Mouse (Mus musculus) gastrocnemius, postnatal 4 days (tissue): Measurements from ENCODE around the gene Aldh1l1. TPM values are rescaled to one million over a fixed set of nuclear protein-coding genes. Genes with fewer than 3 reads are reported as not detected.

Experiments used
- DNase-seq, 2 experiments: peaks; one replicate each; pipeline ENCODE4 v3.0.0; 2021 to 2022; ENCODE audit warnings: low spot score in 2 of 2, mixed read lengths in 2 of 2
- total RNA-seq, 2 experiments: library from RNA; stranded (reverse); gene quantifications; 2 replicates each; pipeline ENCODE4 v1.2.3; 2021

The Aldh1l1 gene
- total RNA-seq, 2 experiments from 2014 or later, result 2.2 to 2.9 TPM

DNA sequence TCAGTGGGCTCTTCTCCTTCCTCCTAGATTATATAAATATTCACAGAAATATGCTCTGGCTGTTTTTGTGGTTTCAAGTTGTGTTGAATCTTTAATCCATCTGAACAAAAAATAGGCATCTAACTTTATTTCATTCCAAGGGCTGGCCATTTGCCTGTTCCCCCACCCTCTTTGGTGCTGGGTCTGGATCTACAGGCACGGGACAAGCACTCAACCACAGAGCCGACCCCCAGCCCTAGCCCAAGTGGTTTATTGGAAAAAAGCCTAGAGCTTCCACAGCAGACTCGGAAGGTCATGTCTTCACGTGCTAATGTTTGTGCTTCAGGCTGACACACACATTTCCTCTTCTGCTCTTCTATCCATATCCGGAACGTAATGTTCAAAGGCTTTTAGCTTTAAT, 19.7 kb downstream of the Aldh1l1 start:
- no peak for DNase-seq

DNA sequence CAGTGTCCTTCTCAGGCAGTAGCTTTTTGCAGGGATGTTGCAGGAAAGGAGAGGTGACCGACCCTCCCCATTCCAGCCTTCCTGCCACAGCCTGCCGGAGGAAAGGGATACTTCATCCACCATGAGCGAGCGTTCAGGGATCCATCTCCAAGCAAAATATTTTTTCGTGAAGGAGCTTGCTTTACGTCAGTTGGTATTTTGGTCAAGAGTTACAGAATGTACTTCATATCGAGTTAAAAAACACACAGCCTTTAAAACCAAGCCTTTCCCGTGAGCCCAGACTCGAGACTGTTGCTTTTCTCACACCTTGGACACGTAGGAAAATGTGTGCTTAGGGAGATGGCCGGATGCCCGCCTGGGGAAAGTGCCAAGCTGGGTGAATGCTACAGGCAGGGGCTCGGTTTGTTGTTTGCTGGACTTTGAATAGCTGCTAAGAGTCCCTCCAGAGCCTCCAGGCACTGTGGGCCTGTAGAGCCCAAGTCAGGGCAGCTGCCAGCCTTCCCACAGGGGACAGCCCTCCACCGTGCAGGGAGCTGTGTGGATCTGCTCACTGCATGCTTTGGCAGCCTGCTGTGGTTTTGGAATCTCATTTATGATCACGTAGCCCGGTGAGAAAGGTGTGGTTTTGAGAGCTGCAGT, 20.6 kb downstream of the Aldh1l1 start:
- peak; percentile 51 to 74 for DNase-seq

DNA sequence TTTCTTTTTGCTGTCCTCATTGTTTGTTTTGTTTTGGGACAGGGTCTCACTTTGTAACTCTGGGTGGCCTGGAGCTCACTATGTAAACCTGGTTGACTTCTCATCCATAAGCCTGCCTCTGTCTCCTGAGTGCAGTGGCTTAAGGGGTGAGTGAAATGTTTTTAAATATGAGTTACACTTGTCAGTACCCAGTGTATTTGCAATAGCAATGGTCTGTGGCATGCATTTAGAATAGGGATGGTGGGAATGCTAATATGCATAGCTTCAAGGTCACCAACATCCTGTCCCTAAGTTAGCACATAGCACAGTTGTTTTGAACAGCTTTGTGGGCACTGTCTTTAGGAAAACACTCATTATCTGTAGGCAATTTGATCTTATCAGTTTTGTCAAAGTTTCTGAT, 21.2 kb downstream of the Aldh1l1 start:
- DNase-seq, result no peak

DNA sequence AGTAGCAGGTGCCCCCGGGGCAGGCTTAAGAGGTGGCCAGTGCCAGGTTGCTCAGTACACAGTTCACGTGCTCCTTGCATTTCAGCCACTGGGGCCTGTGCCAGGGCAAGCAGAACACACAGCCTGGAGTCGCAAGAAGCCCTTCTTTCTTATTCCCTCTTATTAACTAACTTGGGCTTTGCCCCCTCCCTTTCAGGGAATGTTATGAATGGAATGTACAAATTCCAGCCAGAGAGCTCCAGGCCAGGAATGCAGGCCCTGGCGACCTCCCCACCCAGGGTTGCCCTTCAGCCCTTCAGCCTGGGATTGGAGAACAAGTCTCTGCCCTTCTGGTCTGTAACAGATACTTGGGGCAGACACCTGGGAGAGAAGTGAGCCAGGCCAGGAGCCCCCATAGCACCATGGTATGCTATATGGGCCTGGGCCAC, 22.0 kb downstream of the Aldh1l1 start:
- peak in 1 of 2 experiments; percentile 34 for DNase-seq

DNA sequence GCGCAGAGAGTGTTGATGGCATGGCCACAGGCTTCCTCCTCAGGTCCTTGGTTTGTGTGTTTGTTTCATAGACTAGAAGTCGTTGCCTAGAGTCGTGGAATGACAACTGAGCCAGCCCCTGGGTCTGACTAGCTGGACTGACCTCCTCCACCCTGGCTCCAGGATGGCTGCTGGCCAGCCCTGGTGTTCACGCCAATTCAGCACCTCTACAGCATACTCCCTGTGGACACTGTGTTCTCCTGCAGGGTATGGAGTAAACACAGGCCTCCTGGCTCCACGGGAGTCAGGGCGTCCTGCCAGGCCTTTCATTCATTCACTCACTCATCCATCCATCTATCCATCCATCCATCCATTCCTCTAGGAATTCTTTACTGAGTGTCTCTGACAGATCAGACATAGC, 22.9 kb downstream of the Aldh1l1 start:
- DNase-seq, result peak in 1 of 2 experiments; percentile 35

DNA sequence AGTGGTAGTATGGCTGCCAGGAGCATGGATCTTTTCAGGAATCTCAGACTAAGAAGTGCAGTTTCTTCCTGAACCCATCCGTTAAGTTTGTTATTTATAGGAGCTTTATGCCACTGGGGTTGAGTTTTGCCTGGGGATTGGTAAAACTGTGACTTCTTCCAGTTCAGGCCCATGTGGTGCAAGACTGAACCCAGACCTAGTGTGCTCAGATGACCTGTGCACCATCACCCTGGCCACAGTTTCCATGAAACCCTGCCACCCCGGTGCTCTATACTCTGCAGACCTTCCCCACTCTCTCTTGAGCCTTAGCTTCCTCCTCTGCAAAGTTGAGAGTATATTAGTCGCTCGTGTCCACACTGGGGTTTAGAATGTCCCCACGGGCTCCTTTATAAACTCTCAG, 26.2 kb downstream of the Aldh1l1 start:
- DNase-seq, result no peak

DNA sequence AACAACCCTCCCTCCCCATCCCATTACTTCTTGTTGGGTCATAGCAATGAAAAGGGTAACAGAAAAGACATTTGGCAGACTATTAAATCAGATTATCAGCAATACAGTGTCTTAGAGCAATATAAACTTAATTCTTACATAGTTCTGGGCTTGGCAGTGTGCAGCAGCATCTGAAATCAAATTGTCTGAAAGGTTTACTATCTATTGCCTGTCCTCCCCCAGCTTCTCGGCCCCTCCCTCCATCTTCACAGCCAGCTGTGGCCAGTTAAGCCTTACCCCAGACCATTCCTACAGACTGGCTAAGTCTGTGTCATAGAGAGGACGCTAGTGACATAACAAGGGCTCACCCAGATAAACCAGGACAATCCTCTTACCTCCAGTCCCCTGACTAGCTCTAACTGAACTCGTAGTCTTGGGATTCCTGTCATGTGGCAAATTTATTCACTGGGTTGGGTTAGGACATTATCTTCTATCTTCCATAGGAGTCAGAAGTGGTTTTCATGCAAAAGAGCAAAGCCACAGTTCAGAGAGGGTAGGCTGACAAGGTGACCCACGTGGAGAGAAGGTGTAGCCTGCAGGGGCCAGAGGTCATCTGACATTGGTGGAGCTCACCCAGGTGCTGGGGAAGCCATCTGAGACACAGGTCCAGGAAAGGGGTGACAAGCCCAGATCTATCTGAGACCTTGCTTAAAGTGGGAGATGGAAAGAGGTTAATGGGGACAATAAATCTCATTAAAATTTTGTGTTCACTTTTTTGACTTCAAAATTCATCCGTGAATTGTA, 27.0 kb downstream of the Aldh1l1 start:
- DNase-seq, result no peak

DNA sequence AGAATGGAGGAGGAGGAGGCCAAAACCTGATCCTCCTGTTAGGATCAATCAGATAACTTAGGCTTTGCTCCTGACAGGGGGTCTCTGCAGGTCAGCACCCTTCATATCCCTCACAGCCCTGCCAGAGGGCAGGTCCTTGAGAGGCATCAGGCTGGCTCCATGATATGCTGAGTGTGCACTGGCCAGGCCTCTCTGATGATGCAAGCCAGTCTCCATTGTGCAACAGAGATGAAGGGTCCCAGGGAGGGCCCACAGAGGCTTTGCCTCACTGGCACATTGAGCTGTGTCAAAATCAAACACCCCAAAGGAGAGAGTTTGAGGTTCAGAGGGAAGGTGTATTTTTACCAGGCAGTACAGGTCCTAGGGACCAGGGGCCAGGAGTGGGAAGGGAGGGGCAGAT, 28.1 kb downstream of the Aldh1l1 start:
- DNase-seq, result no peak

DNA sequence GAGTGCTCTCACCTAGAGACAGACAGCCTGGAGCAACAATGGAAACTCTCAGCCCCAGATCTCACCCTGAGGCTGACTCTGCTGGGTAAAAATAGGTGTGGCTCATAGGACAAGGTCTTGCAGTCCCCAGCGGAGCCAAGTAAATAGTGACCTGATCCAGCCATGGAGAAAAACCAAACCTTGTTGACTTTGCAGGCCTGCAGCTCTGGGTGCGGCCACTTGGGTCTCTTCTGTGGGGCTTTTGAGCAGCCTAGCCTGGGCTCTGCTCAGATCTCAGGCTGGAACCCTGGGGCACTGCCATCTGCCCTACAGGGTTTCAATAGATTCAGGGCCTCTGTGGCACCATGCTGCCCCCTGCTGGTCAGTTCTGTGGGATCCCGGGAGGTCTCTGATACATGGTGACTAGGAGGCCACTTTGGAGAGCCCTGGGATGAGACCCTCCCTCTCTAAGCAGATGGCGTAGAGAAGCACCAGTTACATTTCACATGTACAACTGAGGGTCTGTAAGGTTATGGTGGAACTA, 28.7 kb downstream of the Aldh1l1 start:
- DNase-seq, result peak; percentile 80 to 84

DNA sequence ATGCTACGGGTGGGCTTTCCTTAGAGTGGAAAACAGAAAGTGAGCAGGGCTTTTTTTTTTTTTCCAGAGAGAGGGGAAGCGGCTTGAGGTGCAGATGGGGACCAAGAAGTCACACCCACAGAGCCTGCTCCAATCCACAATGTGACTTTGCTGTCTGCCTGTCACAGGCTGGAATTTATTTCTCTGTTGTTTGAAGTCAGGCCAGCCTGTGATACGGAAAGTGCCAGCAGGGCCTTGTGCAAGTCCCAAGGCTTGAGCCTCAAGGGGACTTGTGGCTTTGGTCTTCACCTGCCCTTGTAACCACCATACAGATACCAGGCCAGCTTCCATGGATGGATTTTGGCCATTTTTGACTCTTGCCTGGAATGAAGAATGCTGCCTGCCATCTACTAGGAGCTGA, 32.7 kb downstream of the Aldh1l1 start:
- DNase-seq, result no peak

DNA sequence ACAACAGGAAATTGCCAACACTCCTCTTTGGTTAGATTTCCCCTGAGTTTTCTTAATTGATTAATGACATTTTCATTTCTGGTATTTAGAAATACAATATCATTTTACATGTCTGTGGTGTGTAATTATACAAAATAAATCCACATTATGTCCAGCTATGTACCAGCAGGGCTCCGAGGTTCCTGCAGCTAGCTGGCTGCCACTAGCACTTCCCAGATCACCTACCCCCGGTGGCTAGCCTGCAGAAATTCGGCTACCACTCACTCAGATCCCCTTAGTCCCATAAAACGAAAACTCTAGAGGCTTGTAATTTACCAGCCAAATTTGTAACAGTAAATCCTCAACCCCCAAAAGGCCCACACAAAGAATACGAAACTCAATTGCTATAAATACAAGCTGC, 33.1 kb downstream of the Aldh1l1 start:
- no peak for DNase-seq

DNA sequence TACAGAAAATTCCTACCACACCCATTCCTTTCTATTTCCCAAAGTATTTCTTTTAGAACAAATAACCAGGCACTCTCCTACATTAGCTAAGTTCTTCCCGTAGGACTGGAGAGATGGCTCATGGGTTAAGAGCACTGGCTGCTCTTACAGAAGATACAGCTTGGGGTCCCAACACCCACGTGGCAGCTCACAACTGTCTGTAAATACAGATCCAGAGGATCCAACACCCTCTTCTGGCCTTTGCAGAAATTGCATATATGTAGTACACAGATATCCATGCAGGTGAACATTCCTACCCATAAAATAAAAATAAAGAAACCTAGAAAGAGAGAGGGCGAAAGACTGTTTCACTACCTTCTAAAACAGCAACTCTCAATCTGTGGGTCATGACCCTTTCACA, 40.2 kb downstream of the Aldh1l1 start:
- no peak for DNase-seq

DNA sequence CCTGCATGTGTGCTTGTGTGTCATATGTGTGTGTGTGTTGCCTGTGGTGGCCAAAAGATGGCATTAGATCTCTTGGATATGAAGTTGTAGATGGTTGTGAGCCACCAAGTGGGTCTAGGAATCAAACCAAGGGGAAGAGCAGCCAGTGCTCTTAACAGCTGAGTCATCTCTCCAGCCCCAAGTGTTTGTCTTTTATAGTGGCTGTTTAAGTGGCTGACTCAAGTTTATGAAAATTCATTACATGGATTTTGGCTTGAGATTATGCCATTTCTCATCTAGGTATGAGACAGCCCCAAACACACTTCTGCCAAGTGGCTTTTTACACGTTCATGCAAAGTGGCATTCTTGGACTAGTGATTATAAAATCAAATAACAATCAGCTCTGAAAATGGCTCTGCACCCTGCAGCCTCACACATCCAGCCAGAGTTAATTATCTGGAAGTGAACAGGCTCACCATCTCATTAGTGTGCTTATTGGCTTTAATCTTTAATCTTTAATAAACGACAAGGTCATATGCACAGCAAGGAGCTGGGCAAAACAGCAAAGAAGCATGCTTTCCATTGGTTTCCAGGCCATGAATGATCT, 43.3 kb downstream of the Aldh1l1 start:
- DNase-seq, result no peak

DNA sequence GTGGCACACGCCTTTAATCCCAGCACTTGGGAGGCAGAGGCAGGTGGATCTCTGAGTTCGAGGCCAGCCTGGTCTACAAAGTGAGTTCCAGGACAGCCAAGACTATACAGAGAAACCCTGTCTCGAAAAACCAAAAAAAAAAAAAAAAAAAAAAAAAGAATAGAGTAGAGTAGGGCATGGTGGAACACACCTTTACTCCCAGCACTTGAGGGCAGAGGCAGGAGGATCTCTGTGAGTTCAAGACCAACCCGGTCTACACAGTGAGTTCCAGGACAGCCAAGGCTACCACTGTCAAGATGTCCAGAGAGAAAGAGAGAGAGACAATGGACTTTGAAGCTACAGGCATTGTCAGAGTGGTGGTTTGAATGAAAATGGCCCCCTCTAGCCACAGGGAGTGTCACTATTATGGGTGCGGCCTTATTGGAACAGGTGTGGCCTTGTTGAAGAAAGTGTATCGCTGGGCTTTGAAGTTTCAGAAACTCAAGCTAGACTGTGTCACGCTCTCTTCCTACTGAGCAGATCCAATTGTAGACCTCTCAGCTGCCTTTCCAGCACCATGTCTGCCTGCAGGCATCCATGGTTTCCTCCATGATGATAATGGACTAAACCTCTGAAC, 46.5 kb downstream of the Aldh1l1 start:
- no peak for DNase-seq

DNA sequence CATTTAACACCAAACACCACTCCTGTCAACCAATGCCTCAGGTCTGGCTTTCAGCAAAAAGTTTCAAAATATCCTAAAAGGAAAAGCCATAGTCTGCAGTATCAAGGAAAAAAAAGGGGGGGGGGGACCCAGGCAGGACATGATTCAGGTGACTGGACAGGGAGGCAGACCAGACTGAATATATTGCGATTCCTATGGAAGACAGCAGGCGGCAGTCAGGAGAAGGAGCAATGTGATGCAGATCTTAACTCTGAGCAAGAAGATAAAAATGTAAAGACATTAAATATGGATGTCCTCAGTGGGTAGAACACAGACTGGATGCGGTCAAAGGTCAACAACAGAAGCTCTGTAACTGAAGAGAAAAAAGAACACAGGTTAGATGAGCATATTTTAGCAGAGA, 47.3 kb downstream of the Aldh1l1 start:
- no peak for DNase-seq

DNA sequence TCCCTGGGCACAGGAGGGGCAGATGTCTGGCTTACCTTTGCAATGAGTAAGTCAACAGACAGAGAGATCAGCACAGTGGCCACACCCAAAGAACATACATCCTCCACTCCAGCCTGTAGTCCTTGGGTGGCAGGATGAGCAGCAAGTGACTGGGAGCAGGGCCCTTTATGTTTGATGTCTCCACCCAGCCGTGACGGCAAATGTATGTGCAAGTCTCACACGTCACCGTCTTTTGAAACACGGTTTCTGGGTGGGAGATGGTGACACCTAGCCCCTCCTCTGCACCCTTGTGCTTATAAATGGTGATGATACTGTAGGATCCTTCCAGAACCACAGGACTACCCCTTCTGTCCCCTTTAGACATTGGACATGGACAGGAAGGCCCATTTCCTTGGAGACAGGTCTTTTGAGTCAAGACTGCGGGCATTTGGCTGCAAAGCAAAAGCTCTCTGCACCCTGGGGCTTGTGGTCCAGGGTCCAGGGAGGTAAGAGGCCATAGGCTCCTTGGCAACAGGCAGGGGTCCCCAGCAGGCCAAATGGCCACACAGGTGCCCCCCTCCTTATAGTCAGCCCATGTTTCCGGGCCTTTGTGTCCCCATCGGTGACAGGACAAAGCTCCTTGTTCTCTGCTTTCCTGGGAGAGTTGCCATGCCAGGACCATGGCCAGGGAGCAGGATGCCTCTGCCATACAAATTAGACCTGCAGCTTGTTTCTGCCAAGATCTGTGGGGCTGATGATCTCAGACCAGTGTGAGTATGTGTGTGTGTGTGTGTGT, 48.7 kb downstream of the Aldh1l1 start:
- DNase-seq, result no peak

DNA sequence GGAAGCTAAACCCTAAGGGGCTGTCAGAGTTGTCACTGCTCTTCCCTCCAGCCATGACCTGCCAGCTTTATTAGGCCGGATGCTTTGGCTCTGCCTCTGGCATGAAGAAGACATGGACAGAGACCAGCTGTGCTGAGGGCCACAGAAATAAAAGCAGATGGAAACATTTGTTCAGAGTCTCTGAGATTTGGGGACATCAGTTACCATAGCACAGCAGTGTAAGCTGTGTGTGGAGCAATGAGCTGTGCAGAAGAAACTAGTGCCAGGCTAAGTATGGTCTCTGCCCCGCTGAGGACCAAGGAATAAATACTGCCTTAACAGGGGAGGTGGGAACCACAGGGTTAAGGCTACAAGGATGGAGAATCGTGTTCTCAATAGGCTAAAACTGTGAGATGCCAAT, 50.6 kb downstream of the Aldh1l1 start:
- no peak for DNase-seq

DNA sequence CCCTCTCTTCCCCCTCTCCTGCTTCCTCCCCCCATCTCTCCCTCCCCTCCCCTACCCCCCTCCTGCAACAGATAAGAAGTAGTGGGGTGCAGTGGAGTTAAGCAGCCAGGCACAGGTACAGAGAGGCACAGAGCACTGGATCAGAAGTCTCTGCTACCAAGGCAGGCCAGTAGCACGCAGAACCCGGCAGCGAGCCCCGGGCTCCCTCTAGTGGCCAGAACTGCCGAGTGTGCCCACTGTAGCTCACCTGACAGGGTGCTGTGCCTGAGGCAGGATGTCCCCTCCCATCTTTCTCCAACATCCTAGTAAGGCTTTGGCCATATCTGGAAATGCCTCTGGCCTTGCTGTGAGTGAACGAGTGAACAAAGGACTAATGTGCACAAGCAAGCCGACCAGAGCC, 51.7 kb downstream of the Aldh1l1 start:
- DNase-seq, result peak; percentile 55 to 75

DNA sequence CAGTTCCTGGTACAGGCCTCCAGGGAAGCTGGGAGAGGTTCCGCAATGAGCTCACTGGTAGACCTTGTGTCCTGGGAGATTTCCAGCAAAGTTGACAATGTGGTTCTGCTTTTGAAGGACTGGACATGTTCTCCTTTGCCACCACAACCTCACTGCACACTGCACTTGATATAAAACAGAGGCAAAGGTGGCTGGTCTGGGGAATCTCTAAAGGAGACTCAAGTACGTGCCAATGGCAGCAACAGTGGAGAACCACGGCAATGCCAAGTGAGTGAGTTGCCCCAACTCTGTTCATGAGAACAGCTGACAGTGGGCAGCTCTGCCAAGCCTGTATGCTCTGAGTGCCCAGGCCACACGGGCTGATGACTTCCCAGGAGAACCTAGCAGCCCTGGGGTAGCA, 53.0 kb downstream of the Aldh1l1 start:
- DNase-seq, result no peak

DNA sequence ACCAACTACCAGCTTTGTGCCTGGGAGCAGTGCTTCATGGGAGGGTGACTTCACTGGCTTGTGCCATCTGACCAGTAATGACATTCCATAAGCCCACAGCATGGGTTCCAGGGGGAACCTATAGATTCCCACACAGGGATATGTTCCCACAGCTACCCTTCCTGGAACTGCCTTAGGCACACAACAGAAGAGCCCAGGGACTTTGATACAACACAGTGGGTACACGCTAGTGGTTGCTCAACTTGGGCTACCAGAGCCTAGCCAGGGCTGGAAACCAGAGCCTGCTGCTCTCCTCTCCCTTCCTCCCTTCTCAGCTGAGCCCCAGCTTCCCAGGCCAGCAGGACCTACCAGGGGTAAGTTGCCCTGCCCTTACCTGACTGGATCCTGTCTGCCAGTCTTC, 54.3 kb downstream of the Aldh1l1 start:
- no peak for DNase-seq

DNA sequence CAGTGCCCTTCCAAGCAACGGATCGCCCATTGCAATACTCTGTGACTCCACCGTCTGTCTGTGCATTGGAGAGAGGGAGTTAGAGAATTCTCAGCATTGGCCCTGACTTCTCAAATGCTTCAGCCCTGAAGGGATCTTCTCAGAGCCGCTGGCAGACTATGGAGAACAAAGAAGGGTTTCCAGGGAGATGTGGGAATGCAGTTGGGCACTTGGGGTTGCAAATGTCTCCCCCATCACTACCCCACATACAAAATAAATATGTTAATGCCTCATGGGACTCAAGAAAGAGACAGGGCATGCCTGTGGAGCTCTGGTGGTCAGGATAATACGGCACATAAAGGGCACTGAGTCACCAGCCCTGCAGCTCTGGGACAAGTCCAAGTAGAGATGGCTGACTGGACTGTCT, 55.1 kb downstream of the Aldh1l1 start:
- DNase-seq, result no peak
